Mouse (Mus musculus) thymus, postnatal 10 days (tissue): ENCODE data around the gene Gm10271.

Experiments used
- DNase-seq, 2 experiments: peaks; one replicate each; pipeline ENCODE4 v3.0.0; 2021; ENCODE audit warnings: low spot score in 2 of 2

Gene Gm10271

GRCm38 (mm10) chr10:116978841-116979240, 6.4 kb upstream of the Gm10271 start:
- DNase-seq: no peak

GRCm38 (mm10) chr10:116977858-116978257, 5.4 kb upstream of the Gm10271 start:
- no peak for DNase-seq

- DNase-seq: no peak
Measured at GRCm38 (mm10) chr10:116977455-116977854, 5.0 kb upstream of the Gm10271 start.

- DNase-seq: no peak
Measured at GRCm38 (mm10) chr10:116968741-116969140, 3.7 kb downstream of the Gm10271 start.

GRCm38 (mm10) chr10:116966065-116966464, 6.3 kb downstream of the Gm10271 start:
- DNase-seq: no peak

GRCm38 (mm10) chr10:116965297-116965696, 7.1 kb downstream of the Gm10271 start:
- no peak for DNase-seq

GRCm38 (mm10) chr10:116964571-116964970, 7.8 kb downstream of the Gm10271 start:
- DNase-seq: no peak

GRCm38 (mm10) chr10:116964084-116964483, 8.3 kb downstream of the Gm10271 start:
- DNase-seq: no peak

- DNase-seq: peak in 1 of 2 experiments; percentile 57
Measured at GRCm38 (mm10) chr10:116962803-116963202, 9.6 kb downstream of the Gm10271 start.

- no peak for DNase-seq
Measured at GRCm38 (mm10) chr10:116962152-116962551, 10.3 kb downstream of the Gm10271 start.

GRCm38 (mm10) chr10:116957867-116958551, 14.4 kb downstream of the Gm10271 start:
- DNase-seq: no peak

GRCm38 (mm10) chr10:116956483-116957158, 15.8 kb downstream of the Gm10271 start:
- no peak for DNase-seq

GRCm38 (mm10) chr10:116955191-116955590, 17.2 kb downstream of the Gm10271 start:
- no peak for DNase-seq

- DNase-seq: no peak
Measured at GRCm38 (mm10) chr10:116950886-116951285, 21.5 kb downstream of the Gm10271 start.

- peak; percentile 78 to 94 for DNase-seq
Measured at GRCm38 (mm10) chr10:116950009-116950769, 22.2 kb downstream of the Gm10271 start, which contains the start of gene Rab3ip. Gene Rab3ip (minus strand): TSS chr10:116950769.

GRCm38 (mm10) chr10:116949111-116950008, 23.0 kb downstream of the Gm10271 start:
- DNase-seq: peak; percentile 22 to 41

GRCm38 (mm10) chr10:116948414-116948813, 24.0 kb downstream of the Gm10271 start:
- no peak for DNase-seq

- DNase-seq: no peak
Measured at GRCm38 (mm10) chr10:116944940-116945339, 27.5 kb downstream of the Gm10271 start.

GRCm38 (mm10) chr10:116944144-116944543, 28.3 kb downstream of the Gm10271 start:
- DNase-seq: no peak

GRCm38 (mm10) chr10:116943025-116943424, 29.4 kb downstream of the Gm10271 start:
- no peak for DNase-seq

- no peak for DNase-seq
Measured at GRCm38 (mm10) chr10:116935028-116935427, 37.4 kb downstream of the Gm10271 start.
